Mouse (Mus musculus): ENCODE measurements at regions not wholly inside any gene's neighbourhood (a gene's known extent, or its start where the extent isn't known, plus 50 kb on each side); places are given as distances from the start of the nearest gene placed in this dataset.
A peak's percentile ranks its signal among the peaks of the same experiment; 100 is the strongest.

DNA sequence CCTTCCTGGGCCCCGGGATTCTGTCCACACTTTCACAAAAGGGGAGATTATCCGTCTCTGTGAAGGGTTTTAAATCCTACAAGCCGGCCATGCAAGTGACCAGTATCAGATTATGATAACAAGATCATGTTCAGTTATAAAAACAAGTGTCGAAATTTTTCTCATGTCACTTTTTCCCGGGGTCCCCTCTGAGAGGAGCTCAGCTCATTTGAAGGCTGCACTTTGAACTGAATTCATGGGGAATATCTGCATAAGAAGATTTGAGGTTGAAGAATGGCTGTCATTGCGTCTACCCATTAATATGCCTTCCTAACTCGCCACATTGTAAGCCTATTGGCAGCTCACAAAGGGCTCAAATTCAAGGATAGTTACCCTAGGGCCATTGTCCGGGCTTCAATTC is 256.0 kb upstream of the Irx3 start:
- Histone ChIP-seq H3K27me3 (ENCODE audit: control insufficient read depth, insufficient read depth, low read length) (no peaks in the 10 kb centered on the region), H3K9ac (replicated peaks) (no peak overlapping the region), H3K36me3 (replicated peaks; ENCODE audit: control insufficient read depth, insufficient read depth, low read depth) (no peaks in the 10 kb centered on the region), H3K27ac (no peak overlapping the region), H3K9me3 (ENCODE audit: control insufficient read depth, low read length) (no peaks in the 10 kb centered on the region), H3K4me1 (replicated peaks; ENCODE audit: control insufficient read depth in 2 of 2, insufficient read depth in 2 of 2, low read length in 1 of 2) (peaks cover 0 to 3% of the 10 kb centered on the region in 2 experiments; a peak in 1 of 4 replicates), H3K4me2 (ENCODE audit: low read depth) (no peak overlapping the region), H3K4me3 (ENCODE audit: insufficient read depth in 1 of 2, low read depth in 2 of 2, low read length in 2 of 2) (no peak overlapping the region)
- TF ChIP-seq EP300 (IDR thresholded peaks at IDR 0.05; ENCODE audit: low read depth) = no peak
- no peak for TF ChIP-seq CTCF (IDR thresholded peaks at IDR 0.05; ENCODE audit: low read depth)
- ATAC-seq (ENCODE audit: insufficient read depth) (no peak), DNase-seq (ENCODE audit: low read depth in 3 of 3, low spot score in 3 of 3) (no peak)
- WGBS (ENCODE audit: insufficient replicate concordance) = 62% methylated on average over 8 of the region's 8 CpGs

DNA sequence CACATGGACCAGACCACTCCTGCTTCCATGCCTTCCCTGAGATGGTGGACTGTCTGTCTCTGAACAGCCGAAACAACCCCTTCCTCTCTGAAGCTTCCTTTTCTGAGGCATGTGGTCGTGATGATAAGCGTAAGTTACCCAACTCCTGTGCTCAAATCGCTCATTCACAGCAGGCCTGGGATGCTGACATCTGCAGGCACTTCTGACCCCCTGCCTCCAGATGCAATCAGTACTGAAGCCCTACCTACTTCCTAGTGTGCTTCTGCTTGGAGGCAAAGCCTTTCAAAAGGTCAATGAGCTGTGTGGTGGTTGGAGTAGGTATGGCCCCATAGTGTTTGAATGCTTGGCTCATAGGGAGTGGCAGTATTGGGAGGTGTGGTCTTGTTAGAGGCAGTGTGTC is 253.7 kb upstream of the Irx3 start:
- H3K9me3 ChIP-seq (ENCODE audit: control insufficient read depth, low read length) = no peaks in the 10 kb centered on the region
- H3K4me2 ChIP-seq (ENCODE audit: low read depth) = no peak overlapping the region
- no peak overlapping the region for H3K27ac ChIP-seq
- ATAC-seq (ENCODE audit: insufficient read depth) = peak; percentile 43; the same call in 1 of the 2 replicates
- H3K9ac ChIP-seq (replicated peaks) = no peak overlapping the region
- TF ChIP-seq EP300 (IDR thresholded peaks at IDR 0.05; ENCODE audit: low read depth) (no peak), CTCF (IDR thresholded peaks at IDR 0.05; ENCODE audit: low read depth) (no peak)
- WGBS (ENCODE audit: insufficient replicate concordance) = 14% methylated on average over 4 of the region's 4 CpGs
- peaks cover 0 to 3% of the 10 kb centered on the region in 2 experiments; a peak in 1 of 4 replicates for H3K4me1 ChIP-seq (replicated peaks; ENCODE audit: control insufficient read depth in 2 of 2, insufficient read depth in 2 of 2, low read length in 1 of 2)
- DNase-seq (ENCODE audit: low read depth in 3 of 3, low spot score in 3 of 3) = peak in 1 of 3 experiments; percentile 2
- no peaks in the 10 kb centered on the region for H3K36me3 ChIP-seq (replicated peaks; ENCODE audit: control insufficient read depth, insufficient read depth, low read depth)
- no peaks in the 10 kb centered on the region for H3K27me3 ChIP-seq (ENCODE audit: control insufficient read depth, insufficient read depth, low read length)
- no peak overlapping the region for H3K4me3 ChIP-seq (ENCODE audit: insufficient read depth in 1 of 2, low read depth in 2 of 2, low read length in 2 of 2)

DNA sequence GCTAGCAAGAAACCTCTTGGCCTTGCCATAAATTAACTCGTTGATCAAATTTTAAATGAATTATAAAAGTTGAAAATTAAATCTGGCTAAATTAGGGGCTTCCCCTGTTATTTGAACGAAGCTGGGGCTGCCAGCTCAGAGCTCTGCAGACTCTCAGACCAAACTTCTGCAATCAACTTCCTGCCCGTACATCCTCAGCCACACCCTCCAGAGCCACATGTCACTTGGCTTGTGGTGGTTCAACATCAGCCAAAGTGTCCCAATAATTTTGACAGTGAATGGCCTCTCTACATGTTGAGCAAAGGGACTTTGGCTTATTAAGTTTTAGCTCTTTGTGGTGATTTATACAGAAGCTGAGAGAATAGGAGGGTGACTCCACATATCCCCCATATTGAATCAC is 242.8 kb upstream of the Irx3 start:
- H3K36me3 ChIP-seq (replicated peaks; ENCODE audit: control insufficient read depth, insufficient read depth, low read depth) = no peaks in the 10 kb centered on the region
- no peaks in the 10 kb centered on the region for H3K9me3 ChIP-seq (ENCODE audit: control insufficient read depth, low read length)
- no peak overlapping the region for H3K4me2 ChIP-seq (ENCODE audit: low read depth)
- H3K4me1 ChIP-seq (replicated peaks; ENCODE audit: control insufficient read depth in 2 of 2, insufficient read depth in 2 of 2, low read length in 1 of 2) = no peaks in the 10 kb centered on the region
- H3K27ac ChIP-seq = no peak overlapping the region
- DNase-seq (ENCODE audit: low read depth in 3 of 3, low spot score in 3 of 3) (no peak), ATAC-seq (ENCODE audit: insufficient read depth) (no peak)
- 24% methylated on average over 3 of the region's 3 CpGs for WGBS (ENCODE audit: insufficient replicate concordance)
- TF ChIP-seq CTCF (IDR thresholded peaks at IDR 0.05; ENCODE audit: low read depth) = no peak
- no peaks in the 10 kb centered on the region for H3K27me3 ChIP-seq (ENCODE audit: control insufficient read depth, insufficient read depth, low read length)
- no peak overlapping the region for H3K9ac ChIP-seq (replicated peaks)
- H3K4me3 ChIP-seq (ENCODE audit: insufficient read depth in 1 of 2, low read depth in 2 of 2, low read length in 2 of 2) = no peak overlapping the region

DNA sequence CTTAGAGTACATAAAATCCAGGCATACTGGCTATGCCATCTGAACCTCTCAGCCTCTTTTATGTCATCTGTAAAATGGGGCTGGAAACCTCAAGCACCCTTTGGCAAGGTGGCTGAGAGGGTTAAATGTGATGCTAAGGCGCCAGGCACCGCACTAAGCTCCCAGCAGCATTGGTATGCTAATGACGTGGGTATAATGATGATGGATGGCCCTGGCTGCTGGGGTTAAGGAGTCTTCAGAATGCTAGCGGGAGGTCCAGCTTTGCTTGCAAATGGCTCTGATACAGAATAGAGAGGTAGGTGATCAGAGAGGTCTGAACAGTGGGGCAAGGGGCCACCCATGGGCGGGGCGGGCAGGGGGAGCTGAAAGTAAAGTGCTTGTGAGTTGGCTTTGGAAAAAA is 241.1 kb upstream of the Irx3 start:
- Histone ChIP-seq H3K4me3 (ENCODE audit: insufficient read depth in 1 of 2, low read depth in 2 of 2, low read length in 2 of 2) (no peak overlapping the region), H3K36me3 (replicated peaks; ENCODE audit: control insufficient read depth, insufficient read depth, low read depth) (no peaks in the 10 kb centered on the region), H3K27me3 (ENCODE audit: control insufficient read depth, insufficient read depth, low read length) (no peaks in the 10 kb centered on the region), H3K4me2 (ENCODE audit: low read depth) (no peak overlapping the region), H3K4me1 (replicated peaks; ENCODE audit: control insufficient read depth in 2 of 2, insufficient read depth in 2 of 2, low read length in 1 of 2) (no peaks in the 10 kb centered on the region), H3K27ac (no peak overlapping the region), H3K9me3 (ENCODE audit: control insufficient read depth, low read length) (no peaks in the 10 kb centered on the region), H3K9ac (replicated peaks) (no peak overlapping the region)
- DNase-seq (ENCODE audit: low read depth in 3 of 3, low spot score in 3 of 3) (no peak), ATAC-seq (ENCODE audit: insufficient read depth) (no peak)
- WGBS (ENCODE audit: insufficient replicate concordance) = 23% methylated on average over 6 of the region's 6 CpGs
- TF ChIP-seq EP300 (IDR thresholded peaks at IDR 0.05; ENCODE audit: low read depth) = no peak

DNA sequence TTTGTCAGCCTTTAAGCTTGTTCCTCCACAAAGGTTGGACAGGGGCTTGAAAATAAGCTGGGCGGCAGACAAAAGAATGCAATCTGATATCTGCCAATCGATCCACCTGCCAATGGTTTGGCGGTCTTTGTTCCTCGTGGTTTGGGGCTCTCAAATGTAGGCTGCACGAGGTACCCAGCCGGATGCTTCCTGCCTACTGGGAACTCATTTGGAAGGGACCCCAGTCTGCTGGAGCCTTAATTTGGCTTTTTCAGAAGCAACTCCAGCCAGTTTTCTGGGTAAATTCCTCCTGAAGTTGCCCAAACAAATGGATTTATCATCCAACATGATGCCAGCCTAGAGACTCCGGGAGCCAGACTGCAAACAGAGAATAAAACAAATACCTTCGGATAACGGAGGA is 228.1 kb upstream of the Irx3 start:
- TF ChIP-seq EP300 (IDR thresholded peaks at IDR 0.05; ENCODE audit: low read depth) = no peak
- no peak for TF ChIP-seq CTCF (IDR thresholded peaks at IDR 0.05; ENCODE audit: low read depth)
- no peak overlapping the region for H3K4me3 ChIP-seq (ENCODE audit: insufficient read depth in 1 of 2, low read depth in 2 of 2, low read length in 2 of 2)
- no peaks in the 10 kb centered on the region for H3K9me3 ChIP-seq (ENCODE audit: control insufficient read depth, low read length)
- ATAC-seq (ENCODE audit: insufficient read depth) = no peak
- H3K4me2 ChIP-seq (ENCODE audit: low read depth) = no peak overlapping the region
- WGBS (ENCODE audit: insufficient replicate concordance) = 46% methylated on average over 9 of the region's 9 CpGs
- no peak overlapping the region for H3K27ac ChIP-seq
- H3K9ac ChIP-seq (replicated peaks) = no peak overlapping the region
- DNase-seq (ENCODE audit: low read depth in 3 of 3, low spot score in 3 of 3) = no peak
- no peaks in the 10 kb centered on the region; the same call in 1 of the 2 replicates for H3K27me3 ChIP-seq (ENCODE audit: control insufficient read depth, insufficient read depth, low read length)
- H3K36me3 ChIP-seq (replicated peaks; ENCODE audit: control insufficient read depth, insufficient read depth, low read depth) = no peaks in the 10 kb centered on the region
- H3K4me1 ChIP-seq (replicated peaks; ENCODE audit: control insufficient read depth in 2 of 2, insufficient read depth in 2 of 2, low read length in 1 of 2) = peaks cover 28% of the 10 kb centered on the region in 2 experiments
